Mouse (Mus musculus) liver, embryonic 15.5 days (tissue): ENCODE measurements around the gene Cdkl1. TPM values are rescaled to one million over a fixed set of nuclear protein-coding genes. Genes with fewer than 3 reads are reported as not detected.

Experiments used
- ATAC-seq: fragments of 200-750 bp; cut with Nextera tagmentation; 2 replicates; pipeline ENCODE4 v1.8.0; 2017; ENCODE audit warnings: moderate number of reproducible peaks, mild to moderate bottlenecking, moderate library complexity; ENCODE audit not compliant: insufficient read depth
- H3K27ac ChIP-seq: fragments of 300-500 bp; sonication (generic); replicated peaks from 2 replicates; pipeline ENCODE4 v1.5.1; 2015; ENCODE audit warnings: mild to moderate bottlenecking, inconsistent platforms
- H3K27me3 ChIP-seq: fragments of 300-500 bp; sonication (generic); 2 replicates; pipeline ENCODE4 v1.6.1; 2015; ENCODE audit warnings: mild to moderate bottlenecking, inconsistent platforms
- H3K36me3 ChIP-seq: fragments of 300-500 bp; sonication (generic); replicated peaks from 2 replicates; pipeline ENCODE4 v1.6.1; 2015; ENCODE audit warnings: moderate library complexity, mild to moderate bottlenecking, inconsistent platforms
- H3K4me1 ChIP-seq: fragments of 300-500 bp; sonication (generic); replicated peaks from 2 replicates; pipeline ENCODE4 v1.6.1; 2015; ENCODE audit warnings: inconsistent platforms
- H3K4me2 ChIP-seq: fragments of 300-500 bp; sonication (generic); 2 replicates; pipeline ENCODE4 v1.6.1; 2015; ENCODE audit warnings: moderate library complexity, mild to moderate bottlenecking, inconsistent platforms
- H3K4me3 ChIP-seq: fragments of 300-500 bp; sonication (generic); replicated peaks from 2 replicates; pipeline ENCODE4 v1.5.1; 2015; ENCODE audit warnings: mild to moderate bottlenecking, inconsistent platforms
- H3K9ac ChIP-seq: fragments of 300-500 bp; sonication (generic); 2 replicates; pipeline ENCODE4 v1.6.1; 2015; ENCODE audit warnings: moderate library complexity, mild to moderate bottlenecking, inconsistent platforms
- H3K9me3 ChIP-seq: fragments of 300-500 bp; sonication (generic); replicated peaks from 2 replicates; pipeline ENCODE4 v1.6.1; 2016; ENCODE audit warnings: inconsistent platforms
- WGBS: fragments of 180-500 bp; shearing (Covaris S2); methylation state at CpG from one replicate; pipeline ENCODE4 v1.1.7; 2015; ENCODE audit warnings: mixed read lengths; ENCODE audit not compliant: insufficient replicate concordance; 5-methylcytosine and 5-hydroxymethylcytosine counted together
- polyA plus RNA-seq: library from polyadenylated mRNA; unstranded; fragments of >200 nt; fragmentation: Nextera tagmentation; extraction: Ambion mirVana; gene quantifications from 2 replicates; pipeline ENCODE4 v1.2.1, GENCODE M21; 2015

Cdkl1 gene
- polyA plus RNA-seq, 1 experiment from 2014 or later: 1.7 TPM

GRCm38 (mm10) chr12:69783247-69784025 is 7.6 kb downstream of the Cdkl1 start:
- WGBS: 35% methylated on average over 6 of the region's 6 CpGs
- no peaks in the 10 kb centered on the region for H3K36me3 ChIP-seq
- peak overlapping the region; percentile 70 for H3K4me2 ChIP-seq
- H3K27ac ChIP-seq: peak overlapping the region; percentile 94
- H3K9me3 ChIP-seq: no peaks in the 10 kb centered on the region
- peak overlapping the region; percentile 42 for H3K4me3 ChIP-seq
- peaks cover 15% of the 10 kb centered on the region for H3K27me3 ChIP-seq
- peak overlapping the region; percentile 44 for H3K9ac ChIP-seq
- peak; percentile 98 for ATAC-seq
- H3K4me1 ChIP-seq: peaks cover 78% of the 10 kb centered on the region

DNA sequence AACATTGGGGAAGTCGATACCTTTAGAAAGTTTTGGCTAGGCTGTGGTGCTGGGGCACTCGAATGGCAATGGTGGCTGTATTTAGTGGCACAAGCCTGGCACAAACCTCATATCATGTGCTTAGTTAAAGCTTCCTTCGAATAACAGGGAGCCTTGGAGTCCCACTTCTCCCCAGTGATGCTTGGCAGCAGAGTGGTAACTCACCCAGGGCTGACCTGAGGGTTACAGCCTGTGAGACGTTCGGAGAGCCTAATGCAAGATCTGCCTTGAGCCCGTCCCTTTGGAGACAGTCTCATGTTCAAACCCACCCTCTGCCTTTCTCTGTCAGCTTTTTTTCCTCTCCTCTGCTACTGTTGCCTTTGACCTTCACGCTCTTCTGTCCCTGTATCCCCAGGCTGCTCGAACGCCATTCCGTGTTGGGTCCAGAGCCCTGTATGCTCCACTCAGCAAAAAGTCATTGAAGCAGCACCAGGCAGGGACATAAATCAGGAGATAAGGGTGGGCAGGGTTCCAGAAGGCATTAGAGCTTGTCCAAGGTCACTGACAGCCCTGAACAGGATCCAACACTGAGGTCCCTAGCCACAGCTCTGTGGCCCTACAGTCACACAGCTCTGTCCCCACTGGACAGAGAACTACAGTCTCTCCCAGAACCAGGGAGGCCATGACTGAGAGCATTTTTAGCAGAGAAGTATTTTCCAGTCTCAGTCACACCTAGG is 9.0 kb downstream of the Cdkl1 start:
- no peak for ATAC-seq
- H3K27me3 ChIP-seq: 0 out of 2 replicates have a peak, but pooled peaks cover 7% of the 10 kb centered on the region
- H3K27ac ChIP-seq: peak overlapping the region; percentile 94
- peak overlapping the region; percentile 40 for H3K9ac ChIP-seq
- peaks cover 74% of the 10 kb centered on the region for H3K4me1 ChIP-seq
- H3K36me3 ChIP-seq: no peaks in the 10 kb centered on the region
- H3K9me3 ChIP-seq: no peaks in the 10 kb centered on the region
- 83% methylated on average over 10 of the region's 10 CpGs for WGBS
- peak overlapping the region; percentile 21 for H3K4me3 ChIP-seq
- peak overlapping the region; percentile 70 for H3K4me2 ChIP-seq

GRCm38 (mm10) chr12:69781480-69781879 is 9.6 kb downstream of the Cdkl1 start:
- H3K27ac ChIP-seq: peak overlapping the region; percentile 94
- H3K4me1 ChIP-seq: peaks cover 74% of the 10 kb centered on the region

DNA sequence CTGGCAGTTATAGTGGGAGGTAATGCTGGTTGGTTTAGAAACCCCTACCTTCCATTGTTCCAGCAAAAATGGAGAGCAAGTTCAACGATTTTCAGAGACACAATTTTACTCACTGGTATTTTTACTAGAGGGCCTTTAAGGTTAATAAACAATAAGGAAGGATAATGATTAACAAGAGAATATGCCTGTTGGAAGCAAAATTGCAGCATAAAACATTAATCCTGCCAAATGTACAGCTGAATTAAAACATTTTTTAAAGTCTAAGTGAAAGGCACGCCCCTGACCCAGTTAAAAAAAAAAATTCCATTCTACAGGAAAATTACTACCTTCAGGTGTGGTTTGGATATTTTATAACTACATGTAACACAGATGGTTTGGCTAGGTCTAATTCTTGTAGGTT is 13.1 kb downstream of the Cdkl1 start:
- 61% methylated on average over 2 of the region's 2 CpGs for WGBS
- H3K27ac ChIP-seq: no peak overlapping the region
- H3K9me3 ChIP-seq: no peaks in the 10 kb centered on the region
- H3K9ac ChIP-seq: no peak overlapping the region
- no peak overlapping the region for H3K4me2 ChIP-seq
- peaks cover 49% of the 10 kb centered on the region for H3K4me1 ChIP-seq
- no peaks in the 10 kb centered on the region for H3K36me3 ChIP-seq
- ATAC-seq: no peak
- H3K4me3 ChIP-seq: no peak overlapping the region
- no peaks in the 10 kb centered on the region for H3K27me3 ChIP-seq

More at GRCm38 (mm10) chr12:69781480-69781879, 9.6 kb downstream of the Cdkl1 start:
- 85% methylated on average over 8 of the region's 8 CpGs for WGBS
- peak overlapping the region; percentile 40; the same call in 1 of the 2 replicates for H3K9ac ChIP-seq
- H3K27me3 ChIP-seq: 0 out of 2 replicates have a peak, but pooled peaks cover 2% of the 10 kb centered on the region
- no peak overlapping the region for H3K4me3 ChIP-seq
- no peak for ATAC-seq
- peak overlapping the region; percentile 70; the same call in 1 of the 2 replicates for H3K4me2 ChIP-seq
- no peaks in the 10 kb centered on the region for H3K9me3 ChIP-seq
- no peaks in the 10 kb centered on the region for H3K36me3 ChIP-seq

DNA sequence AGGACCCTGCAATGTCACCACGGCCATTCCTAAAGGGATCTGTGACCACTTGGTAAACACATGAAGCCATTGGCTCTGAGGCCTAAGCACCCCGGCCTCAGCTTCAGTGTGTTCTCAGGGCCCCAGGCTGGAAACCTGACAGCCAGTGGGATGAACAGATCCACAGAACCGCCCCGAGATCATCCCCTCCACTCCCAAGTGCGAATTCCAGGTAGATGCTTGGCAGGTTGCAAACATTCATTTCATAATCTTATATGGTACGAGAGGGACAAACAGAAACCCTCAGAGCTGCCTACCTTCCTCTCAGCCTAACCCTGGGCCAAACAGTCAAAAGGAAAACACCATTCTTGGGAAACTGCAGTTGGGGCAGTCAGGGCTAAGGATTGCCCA is 13.7 kb downstream of the Cdkl1 start:
- WGBS: 76% methylated on average over 6 of the region's 6 CpGs
- no peak for ATAC-seq
- H3K36me3 ChIP-seq: no peaks in the 10 kb centered on the region
- no peak overlapping the region for H3K4me2 ChIP-seq
- H3K9me3 ChIP-seq: no peaks in the 10 kb centered on the region
- peaks cover 43% of the 10 kb centered on the region for H3K4me1 ChIP-seq
- 0 out of 2 replicates have a peak overlapping the region, but pooled peaks have one; percentile 51 for H3K27ac ChIP-seq
- H3K9ac ChIP-seq: no peak overlapping the region
- no peak overlapping the region for H3K4me3 ChIP-seq
- H3K27me3 ChIP-seq: no peaks in the 10 kb centered on the region

DNA sequence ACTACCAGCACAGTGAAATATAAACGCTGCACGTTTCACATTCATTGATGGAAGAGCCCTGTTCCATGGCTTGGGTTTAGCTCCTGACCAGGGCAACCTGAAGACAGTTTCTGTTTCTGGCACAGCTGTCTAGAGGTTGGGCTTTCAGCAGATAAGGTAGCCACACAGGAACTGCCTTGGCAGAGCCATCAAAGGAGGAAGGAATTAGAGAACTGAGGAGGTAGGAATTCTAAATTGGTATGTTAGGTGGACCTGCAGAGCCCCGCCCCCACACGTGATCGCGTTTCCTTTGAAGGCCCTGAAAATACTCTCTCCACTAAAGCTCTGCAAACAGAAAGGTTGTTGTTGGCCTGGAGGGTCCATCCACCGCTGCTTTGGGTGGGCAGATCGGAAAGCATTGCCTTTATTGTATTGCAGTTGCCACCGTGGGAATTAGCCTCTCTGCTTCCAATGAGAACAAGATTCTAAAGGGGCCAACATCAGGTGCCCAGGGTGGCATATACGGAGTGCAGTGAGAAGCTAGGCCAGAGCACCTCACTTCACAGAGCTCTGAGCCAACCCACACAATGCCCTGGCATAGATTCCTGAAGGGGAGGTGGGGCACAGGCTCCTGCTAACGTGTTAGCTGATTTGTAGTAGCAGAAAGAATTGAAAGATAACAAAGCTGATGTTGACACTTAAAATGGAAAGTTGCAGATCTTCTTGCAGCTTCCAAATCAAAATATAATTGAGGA is 14.3 kb downstream of the Cdkl1 start:
- H3K36me3 ChIP-seq: no peaks in the 10 kb centered on the region
- no peaks in the 10 kb centered on the region for H3K9me3 ChIP-seq
- H3K9ac ChIP-seq: peak overlapping the region; percentile 16; the same call in 1 of the 2 replicates
- peak overlapping the region; percentile 51; the same call in 1 of the 2 replicates for H3K27ac ChIP-seq
- H3K27me3 ChIP-seq: no peaks in the 10 kb centered on the region
- WGBS: 45% methylated on average over 11 of the region's 11 CpGs
- ATAC-seq: no peak
- no peak overlapping the region; the same call in 1 of the 2 replicates for H3K4me2 ChIP-seq
- H3K4me1 ChIP-seq: peaks cover 39% of the 10 kb centered on the region
- no peak overlapping the region for H3K4me3 ChIP-seq

- Histone ChIP-seq H3K9me3 (no peaks in the 10 kb centered on the region), H3K4me2 (no peak overlapping the region), H3K4me3 (no peak overlapping the region), H3K27me3 (no peaks in the 10 kb centered on the region), H3K36me3 (no peaks in the 10 kb centered on the region), H3K9ac (no peak overlapping the region), H3K4me1 (peaks cover 46% of the 10 kb centered on the region), H3K27ac (0 out of 2 replicates have a peak overlapping the region, but pooled peaks have one; percentile 10)
- 21% methylated on average over 2 of the region's 2 CpGs for WGBS
- peak; percentile 41; the same call in 1 of the 2 replicates for ATAC-seq
Observed at GRCm38 (mm10) chr12:69768841-69769240, 22.2 kb downstream of the Cdkl1 start.

- Histone ChIP-seq H3K4me2 (no peak overlapping the region), H3K27me3 (no peaks in the 10 kb centered on the region), H3K4me3 (no peak overlapping the region), H3K36me3 (no peaks in the 10 kb centered on the region), H3K4me1 (peaks cover 51% of the 10 kb centered on the region), H3K9me3 (no peaks in the 10 kb centered on the region), H3K9ac (no peak overlapping the region), H3K27ac (peak overlapping the region; percentile 62)
- WGBS: 51% methylated on average over 9 of the region's 9 CpGs
- no peak for ATAC-seq
Observed at GRCm38 (mm10) chr12:69767476-69768258, 23.4 kb downstream of the Cdkl1 start.

- Histone ChIP-seq H3K9ac (no peak overlapping the region), H3K9me3 (no peaks in the 10 kb centered on the region), H3K27me3 (no peaks in the 10 kb centered on the region), H3K36me3 (no peaks in the 10 kb centered on the region), H3K4me3 (no peak overlapping the region), H3K4me2 (no peak overlapping the region), H3K27ac (no peak overlapping the region; the same call in 1 of the 2 replicates), H3K4me1 (peaks cover 49% of the 10 kb centered on the region)
- WGBS: 56% methylated on average over 10 of the region's 10 CpGs
- peak; percentile 22; the same call in 1 of the 2 replicates for ATAC-seq
Observed at GRCm38 (mm10) chr12:69766185-69766904, 24.7 kb downstream of the Cdkl1 start.

GRCm38 (mm10) chr12:69765543-69765942 is 25.5 kb downstream of the Cdkl1 start:
- Histone ChIP-seq H3K4me2 (no peak overlapping the region), H3K27me3 (no peaks in the 10 kb centered on the region), H3K9me3 (no peaks in the 10 kb centered on the region), H3K4me3 (no peak overlapping the region), H3K9ac (no peak overlapping the region), H3K27ac (no peak overlapping the region; the same call in 1 of the 2 replicates), H3K36me3 (no peaks in the 10 kb centered on the region), H3K4me1 (peaks cover 56% of the 10 kb centered on the region)
- 77% methylated on average over 9 of the region's 9 CpGs for WGBS
- ATAC-seq: no peak
